Mouse (Mus musculus) left cerebral cortex, adult 11 months (tissue): ENCODE measurements around the gene Atp1a4.

Source experiments
- DNase-seq: peaks from one replicate; pipeline ENCODE4 v3.0.0; 2022; ENCODE audit warnings: low spot score

The Atp1a4 gene

DNA sequence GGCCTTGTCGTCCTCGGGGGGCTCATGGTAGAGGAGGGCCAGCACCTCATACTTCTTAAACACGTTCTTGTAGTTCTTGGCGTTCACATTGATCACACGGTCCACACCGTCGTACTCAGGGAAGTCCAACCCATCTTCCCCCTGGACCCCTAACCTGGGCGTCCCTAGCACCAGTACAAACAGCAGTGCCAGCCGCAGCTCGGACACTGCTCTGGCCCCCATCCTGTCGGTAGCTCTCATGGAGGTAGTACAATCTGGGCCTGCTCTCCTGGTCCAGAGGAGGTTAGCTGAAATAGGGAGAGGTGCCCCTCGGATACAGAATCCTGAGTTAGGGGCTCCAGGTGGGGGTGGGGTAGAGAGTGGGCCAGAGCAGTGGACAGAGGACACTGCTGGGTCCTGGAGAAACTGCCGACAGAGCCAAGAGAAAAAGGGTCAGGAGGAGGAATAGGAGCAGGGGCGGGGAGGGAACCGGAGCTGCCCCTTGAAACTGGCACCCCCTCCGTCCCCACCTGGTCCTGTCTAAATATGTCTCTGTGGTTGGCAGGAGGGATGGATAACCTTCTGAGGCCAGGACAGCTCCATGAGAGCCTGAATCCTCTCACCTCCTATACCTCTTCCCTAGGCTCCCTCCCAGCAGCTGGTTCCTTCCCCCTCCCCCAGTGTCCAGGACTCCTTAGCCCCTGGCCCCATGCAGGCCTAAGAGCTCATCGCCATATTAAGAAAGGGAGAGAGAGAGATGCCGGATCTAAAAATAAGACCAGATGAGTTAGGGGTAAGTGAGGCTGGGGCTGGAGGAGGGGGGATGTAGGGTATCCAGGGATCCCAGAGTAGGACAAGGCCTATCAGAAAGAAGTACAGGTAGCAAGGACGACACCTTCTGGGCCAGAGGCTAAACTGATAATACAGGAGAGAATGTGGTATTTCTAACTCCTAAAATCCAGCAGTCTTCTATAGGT is 38.5 kb downstream of the Atp1a4 start, which contains the start of gene Casq1:
Gene Casq1, minus strand, starts transcription at position 418 of the 956 bp plus-strand sequence.
- DNase-seq, result no peak

DNA sequence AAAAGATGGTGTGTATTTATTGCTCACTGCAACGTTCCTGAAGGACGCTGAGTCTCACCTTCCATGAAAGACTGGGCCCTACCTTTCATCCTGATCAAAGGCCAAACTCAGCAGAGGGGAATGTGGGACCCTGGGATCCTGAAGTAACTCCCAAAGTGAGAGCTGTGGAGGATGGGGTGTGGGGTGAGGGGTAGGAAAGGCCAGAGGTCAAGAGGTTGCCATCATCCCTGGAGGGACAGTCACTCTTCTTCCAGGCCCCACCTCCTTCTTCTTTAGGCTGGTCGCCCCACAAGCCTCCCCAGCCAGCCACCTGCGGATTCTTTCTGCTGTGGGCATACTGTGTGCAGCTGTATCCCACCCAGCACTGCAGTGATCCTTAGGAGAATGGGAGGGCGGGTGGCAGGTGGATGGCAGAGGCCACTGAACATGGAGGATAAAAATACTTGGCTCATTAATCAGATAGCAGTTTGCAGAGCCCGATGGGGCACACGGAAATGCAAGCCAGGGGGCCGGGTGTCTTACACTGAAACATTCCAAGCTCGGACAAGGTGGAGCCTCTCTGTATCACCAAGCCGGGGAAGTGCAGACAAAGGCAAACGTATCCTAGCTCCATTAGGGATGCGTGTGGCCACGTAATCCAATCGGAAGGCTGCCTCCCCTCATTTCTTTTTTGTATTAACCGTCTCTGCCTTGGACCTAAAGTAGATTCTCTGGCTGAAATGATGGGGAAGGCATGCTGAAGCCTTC is 39.9 kb downstream of the Atp1a4 start:
- DNase-seq, result no peak

DNA sequence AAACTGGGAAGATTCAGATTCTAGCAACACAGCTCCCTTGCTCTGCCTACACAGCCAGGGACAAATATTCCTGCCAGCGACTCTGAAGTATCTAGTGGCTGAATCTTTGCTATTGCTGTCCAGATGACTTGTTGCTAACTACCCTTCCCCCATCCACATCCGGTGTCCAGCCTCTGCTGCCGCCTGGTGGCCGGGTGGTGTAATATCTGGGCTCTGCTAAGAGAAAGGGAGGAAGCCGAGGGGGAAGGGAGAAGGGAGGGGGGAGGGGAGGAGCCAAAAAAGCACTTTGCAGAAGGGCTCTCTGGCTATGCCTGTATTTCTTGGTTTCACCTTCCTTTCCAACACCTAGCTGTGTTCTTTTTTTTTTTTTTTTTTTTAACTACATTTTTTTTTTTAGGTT is 41.1 kb downstream of the Atp1a4 start:
- DNase-seq, result peak; percentile 75

DNA sequence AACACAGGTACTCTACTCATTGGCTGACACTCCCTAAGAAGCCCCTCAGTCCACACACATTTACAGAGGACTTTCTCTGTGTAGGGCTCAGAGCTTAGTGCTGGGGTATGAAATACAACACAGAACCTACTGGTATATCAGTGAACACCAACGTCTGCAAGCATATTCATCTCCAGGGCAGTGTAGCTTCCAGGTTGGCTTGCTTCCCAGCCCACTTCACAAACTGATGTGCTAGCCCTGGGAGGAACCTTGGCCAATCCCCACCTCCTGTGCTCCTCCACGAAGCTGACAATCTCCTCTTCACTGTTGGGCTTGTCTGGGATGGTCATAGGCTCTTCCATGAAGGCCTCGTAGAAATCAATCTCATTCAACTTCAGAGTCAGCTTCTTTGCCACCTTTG is 43.5 kb downstream of the Atp1a4 start:
- DNase-seq, result no peak

DNA sequence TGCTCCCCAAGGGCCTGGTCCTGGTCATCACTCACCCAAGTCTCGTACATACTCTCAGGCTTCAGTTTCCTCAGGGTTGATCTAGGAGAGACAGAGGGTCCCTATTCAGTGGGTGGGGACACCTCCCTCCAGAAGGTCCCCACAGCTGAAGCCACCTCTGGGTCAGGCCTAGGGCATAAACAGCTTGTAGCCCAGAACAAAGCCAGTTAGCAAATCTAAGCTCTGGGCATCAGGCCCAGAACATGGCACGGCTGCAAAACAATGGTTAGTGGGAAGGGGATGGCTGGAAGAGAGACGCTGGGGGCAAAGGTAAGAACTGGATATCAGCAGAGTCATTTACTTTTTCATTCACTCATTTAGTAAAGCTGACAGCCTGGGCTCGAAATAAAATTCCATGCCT is 44.4 kb downstream of the Atp1a4 start:
- DNase-seq, result no peak

DNA sequence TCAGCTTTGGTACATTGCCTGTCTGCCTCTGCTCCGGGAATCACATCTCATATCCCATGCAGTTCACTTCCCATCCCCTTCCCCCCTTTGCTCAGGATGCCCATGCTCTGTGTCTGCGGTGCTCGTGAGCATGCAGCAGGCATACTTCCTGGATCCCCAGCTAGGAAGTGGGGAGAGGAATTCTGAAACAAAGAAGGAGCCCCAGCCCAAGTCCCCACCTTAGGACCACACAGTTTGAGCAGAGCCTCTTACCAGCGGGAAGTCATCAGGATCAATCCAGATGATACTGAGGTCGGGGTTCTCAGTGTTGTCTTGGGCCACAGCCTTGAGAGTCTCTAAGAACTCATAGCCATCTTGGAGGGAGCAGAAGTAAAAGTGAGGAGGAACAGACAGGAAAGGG is 45.4 kb downstream of the Atp1a4 start:
- no peak for DNase-seq

DNA sequence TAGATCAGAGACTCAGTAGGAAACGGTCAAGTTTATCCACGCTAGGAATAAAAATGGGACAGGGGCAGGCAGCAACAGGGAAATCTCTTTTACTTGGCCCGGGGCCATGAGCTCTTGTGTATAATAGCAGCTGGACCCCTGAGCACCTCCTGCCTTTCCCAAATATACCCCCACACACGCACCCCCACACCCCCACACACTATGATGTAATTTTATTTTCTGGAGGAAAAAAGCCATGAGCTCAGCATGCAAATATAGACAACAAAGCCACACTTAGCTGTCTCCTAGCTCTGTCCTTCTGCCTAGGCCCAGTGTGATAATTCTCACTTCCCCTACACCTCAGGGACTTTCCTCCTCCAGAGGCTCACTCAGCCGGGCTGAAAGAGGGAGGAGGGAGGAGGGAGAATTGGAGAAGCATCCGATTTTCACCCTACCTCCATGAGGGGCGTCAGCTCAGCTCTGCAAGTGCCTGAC is 51.1 kb downstream of the Atp1a4 start:
- DNase-seq, result no peak

DNA sequence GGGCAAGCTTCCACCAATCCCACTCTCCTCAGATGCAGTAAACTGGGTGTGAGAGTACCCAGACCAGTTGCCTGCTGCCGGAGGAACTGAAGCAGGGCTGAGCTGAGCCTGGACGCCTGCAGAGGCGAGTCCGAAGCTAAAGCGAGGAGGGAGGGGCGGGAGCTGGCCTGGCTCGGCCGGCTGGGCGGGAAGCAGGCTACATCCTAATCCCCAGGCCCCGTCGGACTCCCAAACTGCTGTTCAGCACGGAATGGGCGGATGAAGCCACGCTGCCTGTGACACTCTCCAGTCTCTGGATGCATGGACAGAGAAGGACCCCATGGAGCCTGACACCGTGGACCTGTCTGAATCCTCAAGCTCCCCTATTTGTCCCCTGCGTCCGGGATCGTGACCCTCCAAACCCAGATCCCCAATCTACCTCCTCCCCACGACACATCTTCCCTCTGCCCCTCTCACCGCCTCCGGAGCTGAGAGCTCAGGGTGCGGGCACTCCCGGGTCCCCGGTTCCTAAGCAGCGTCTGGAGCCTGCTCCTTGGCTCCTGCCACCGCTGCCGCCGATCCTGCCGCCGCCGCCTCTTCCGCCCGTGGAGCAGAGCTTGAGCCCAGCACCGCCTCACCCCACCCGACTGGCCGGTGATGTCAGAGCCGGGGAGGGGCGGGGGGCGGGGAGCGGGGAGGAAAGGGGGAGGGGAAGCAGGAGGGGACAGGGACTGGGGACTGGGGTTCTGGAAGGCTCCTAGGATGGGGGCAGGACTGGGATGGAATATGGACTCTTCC is 51.9 kb downstream of the Atp1a4 start, which contains the start of gene Pea15a:
Gene Pea15a, minus strand, starts transcription at position 664 of the 777 bp plus-strand sequence.
- peak; percentile 76 for DNase-seq

DNA sequence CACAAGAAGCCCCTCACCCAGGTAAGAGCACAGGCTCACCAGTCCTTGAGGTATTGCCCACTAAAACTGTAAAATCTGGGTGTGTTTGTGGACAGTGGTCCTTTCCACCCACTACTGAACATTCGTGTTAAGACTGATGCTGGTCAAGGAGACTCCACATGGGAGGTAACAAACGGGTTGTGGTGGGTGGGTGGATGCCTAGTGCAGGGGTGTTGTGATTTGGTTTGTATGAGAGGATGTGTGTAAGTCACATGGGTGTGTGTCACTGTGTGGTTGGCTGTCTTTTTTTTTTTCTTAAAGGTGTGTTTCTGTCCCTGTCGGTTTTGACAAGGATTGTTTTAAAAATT is 52.5 kb downstream of the Atp1a4 start:
- DNase-seq, result no peak

DNA sequence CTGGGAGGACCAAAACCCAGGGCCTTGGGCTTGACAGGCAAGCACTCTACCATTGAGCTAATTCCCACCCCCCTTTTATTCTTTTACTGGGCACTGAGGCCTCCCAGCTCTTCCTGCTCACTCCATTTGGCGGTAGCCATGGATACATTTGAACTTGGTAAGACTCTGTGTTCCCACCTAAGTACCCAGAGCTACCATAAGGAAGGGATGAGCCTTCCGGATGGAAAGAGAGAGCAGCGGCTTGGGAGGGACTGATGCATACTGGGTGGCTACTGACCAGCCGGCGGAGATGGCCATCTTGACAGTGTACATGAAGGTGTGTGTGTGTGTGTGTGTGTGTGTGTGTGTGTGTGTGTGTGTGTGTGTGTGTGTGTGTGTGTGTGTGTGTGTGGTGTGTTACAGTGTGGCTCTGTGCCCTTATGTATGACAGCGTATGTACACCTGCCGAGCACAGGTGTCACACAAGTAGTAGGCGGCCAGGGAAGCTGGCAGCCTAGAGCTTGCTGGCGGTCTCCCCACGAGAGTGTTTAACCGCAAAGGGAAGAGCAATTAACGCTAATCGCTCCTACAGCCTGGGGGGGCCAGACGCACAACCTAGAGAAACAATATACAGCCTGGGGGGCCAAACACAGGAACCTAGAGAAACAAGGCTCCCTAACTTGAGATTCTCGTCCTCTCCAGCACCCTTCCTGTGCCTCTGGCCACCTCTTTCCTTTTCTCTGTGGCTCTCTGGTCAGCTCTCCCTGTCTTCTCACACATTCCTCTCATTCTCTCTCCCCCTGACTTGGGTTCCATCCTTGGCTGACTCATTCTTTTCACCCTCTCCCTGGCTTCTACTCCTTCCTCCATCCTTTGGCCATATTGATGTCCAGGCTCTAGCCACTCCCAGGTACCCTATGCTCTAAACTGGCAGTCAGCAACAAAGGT is 53.1 kb downstream of the Atp1a4 start:
- no peak for DNase-seq

DNA sequence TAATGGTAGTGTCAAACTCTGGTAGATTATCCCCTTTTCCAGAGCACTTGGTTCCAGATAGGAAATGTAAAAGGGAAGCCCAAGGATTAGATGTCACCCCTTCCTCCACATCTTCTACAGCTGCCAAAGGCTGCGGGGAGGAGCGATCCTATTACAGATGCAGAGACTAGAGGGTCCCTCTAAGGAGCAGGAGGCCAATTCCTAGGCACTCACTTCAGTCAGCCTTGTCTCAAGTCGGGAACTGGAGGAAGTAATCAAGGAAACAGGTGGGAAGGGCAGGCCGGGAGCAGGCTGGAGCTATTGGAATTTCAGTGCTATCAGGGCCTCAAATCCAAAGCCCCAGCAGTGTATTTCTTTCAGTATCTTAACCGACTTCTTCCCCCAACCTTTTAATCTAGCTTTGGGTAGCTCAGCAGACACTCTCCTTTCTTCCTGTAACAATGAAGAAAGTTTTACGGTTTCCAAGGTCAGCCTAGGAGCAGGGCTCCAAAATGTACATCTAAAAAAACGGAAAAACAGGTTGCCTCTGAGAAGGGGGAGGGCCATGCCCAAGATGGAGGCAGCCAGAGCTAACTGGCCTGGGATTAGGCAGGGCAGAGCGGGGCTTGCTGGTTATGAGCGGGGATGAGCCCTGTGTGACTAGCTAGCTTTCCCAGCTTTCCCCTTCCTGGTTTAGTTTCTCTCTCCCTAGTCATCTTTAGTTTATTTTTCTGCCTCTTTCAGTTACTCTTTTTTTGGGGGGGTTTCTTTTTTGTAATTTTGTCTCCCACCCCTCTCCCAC is 54.0 kb downstream of the Atp1a4 start:
- DNase-seq, result no peak

DNA sequence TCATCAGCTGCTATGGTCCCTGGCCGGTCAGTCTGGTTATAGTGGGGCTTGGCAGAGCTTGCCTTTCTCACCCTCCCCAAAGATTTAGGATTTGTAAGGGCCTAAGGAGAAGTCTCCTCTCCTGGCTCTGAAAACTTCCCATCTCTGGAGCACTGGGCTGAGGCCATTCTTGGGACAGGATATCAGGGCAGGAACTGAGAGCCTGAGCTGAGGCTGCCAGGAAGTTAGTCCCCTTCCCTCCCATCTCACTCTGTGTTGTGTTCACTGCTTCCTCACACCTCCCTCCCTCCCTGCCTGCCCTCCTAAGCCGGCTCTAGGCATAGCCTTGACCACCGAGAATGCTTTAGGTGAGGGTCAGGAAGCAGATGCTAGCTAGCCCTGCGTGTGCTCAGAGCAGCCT is 54.6 kb downstream of the Atp1a4 start:
- DNase-seq, result no peak

DNA sequence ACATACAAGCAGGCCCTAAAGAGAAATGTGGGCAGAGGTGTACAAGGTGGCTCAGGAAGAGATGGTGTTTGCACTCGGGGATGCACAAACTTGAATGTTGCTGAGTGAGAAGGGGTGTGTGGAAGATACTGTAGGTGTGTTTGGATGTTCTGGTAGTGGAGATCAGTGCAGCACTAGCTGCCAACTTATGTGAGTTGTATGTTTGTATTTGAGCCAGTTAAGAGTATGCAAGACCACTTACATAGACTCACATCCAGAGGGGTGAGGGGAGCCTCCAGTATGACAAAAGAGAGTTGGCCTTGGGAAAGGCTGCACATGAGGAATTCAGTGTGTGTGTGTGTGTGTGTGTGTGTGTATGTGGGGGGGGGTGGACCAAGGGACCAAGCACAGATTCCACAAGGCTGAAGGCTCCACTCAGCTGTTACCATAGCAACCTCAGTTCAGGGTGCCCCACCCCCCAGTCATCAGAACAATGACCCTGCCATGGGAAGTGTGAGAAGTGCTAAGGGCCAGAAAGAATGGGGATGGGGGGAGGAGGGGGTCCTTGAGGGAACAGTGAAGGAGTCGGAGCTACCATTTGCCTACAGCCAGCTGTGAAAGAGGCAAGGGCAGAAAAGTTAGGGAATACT is 55.2 kb downstream of the Atp1a4 start:
- DNase-seq, result no peak

DNA sequence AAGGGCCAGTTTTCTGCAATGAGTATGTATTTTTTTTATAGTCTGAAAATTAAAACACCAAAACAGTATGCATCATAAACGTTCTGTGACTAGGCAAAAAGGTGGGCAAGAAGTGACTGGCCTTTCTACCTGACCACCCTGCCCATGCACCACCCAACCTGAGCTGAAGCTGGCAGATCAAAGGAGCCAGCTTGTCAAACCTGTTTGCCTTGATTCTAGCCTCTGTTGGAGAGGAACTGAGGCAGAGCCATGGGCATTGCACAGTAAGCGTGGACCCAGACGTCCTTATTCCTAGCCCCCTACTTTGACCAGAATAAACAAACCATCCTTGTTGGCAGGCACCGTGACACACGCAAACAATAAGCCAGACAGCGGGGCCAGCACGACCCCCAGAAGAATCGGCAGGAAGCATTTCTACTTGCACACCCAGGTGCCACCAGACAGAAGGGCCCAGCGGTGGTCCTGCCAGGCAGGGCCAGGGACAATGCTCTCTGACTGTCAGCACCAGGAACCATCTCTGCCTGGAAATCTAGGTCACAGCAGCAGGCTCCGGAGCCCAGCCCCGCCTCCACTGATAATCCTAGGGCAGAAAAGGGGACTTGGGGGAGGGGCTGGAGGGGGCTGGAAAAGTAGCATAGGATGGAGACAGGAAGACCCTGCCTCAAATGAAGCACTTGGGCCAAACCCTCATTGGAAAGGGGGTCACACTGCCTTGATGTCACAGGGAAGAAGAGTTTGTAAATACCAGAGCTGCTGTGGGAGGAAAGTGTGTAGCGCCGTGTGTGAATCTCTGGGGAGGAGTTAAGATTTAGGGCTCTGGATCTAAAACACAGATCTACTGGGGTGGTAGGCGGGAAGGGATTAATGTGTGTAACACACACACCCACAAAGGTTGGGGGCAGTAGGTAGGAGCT is 56.0 kb downstream of the Atp1a4 start:
- no peak for DNase-seq

DNA sequence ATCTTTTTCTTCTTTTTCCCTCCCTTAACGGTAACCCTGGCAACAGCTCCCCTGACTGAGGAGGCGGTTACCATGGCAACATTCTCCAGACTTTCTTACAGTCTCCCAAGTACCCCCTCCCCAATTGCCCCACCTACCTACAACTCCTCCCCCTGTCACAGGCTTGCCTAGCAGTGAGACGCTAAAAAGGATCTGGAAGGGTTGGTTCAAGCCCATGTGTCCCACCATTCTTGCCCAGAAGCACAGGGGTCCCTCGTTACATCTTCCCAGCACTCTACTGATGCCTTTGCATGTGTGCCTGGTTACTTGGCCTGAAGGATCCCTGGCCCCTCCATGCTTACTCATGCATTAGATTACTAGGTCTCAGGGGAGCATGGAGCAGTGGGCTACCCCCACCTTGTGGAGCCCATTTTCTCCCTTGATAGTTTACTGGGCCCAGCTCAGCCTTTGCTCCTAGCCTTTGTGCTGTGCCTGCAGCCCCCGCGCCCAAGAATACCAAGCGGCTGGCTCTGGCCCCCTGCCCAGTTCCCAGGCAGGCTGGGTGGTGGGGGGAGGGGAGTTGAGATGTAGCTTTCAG is 57.3 kb downstream of the Atp1a4 start:
- DNase-seq, result peak; percentile 68

DNA sequence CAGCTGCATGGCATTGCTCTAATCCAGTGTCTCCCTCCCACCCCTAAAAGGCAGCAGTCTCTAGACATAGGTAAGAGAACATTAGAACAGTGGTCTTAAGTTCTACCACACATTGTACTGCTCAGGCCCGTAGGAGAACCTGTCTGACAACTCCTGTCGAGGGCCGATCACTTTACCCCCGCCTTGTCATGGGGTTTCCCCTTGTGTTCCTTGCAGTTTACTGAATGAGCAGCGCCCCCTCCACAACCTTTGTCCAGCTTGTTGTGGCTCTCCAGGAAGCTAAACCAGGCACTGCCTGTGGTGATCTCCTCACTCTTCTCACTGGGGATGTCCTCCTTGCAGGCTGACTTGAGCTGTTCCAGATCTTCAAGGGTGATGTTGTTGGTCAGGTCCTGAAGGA is 58.1 kb downstream of the Atp1a4 start:
- no peak for DNase-seq

DNA sequence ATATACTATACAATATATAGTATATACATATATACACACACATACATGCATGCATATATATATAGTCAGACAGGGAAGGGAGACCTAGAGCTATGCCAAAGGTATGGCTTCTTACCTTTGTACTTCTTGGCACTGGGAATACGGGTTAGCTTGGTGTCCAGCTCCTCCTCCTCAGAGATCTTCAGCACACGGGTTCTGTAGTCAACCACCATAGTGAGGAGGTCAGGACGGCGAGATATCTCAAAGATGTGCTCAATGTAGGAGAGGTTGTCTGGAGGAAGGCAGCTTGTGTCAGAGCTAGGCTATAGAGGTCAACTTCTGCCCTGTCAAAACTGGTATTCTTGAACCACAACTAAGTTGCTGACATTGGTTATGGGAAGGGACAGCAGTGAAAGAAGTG is 59.2 kb downstream of the Atp1a4 start:
- DNase-seq, result no peak

DNA sequence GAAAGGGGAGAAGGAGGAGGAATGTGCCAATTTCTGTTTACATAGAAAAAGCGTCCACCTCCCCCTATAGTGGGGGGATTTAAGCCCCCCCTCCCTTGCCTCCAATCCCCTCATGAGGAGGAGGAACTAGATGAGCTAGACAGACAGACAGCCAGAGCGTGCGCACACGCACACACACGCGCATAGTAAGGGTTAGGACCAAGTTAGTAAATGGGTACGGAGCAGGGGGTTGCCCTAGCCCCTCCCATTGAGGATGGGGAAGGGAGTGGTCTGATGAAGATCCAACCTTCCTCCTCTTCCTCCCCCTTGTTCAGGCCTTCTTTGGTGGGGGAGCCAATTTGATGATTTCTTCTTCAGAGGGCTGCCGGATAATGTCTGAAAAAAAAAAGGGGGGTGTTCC is 59.9 kb downstream of the Atp1a4 start:
- no peak for DNase-seq
